Mouse (Mus musculus) lung, adult 18-20 months (tissue): ENCODE data around the gene Elmo3.

Experiments
- DNase-seq, 2 experiments: peaks; one replicate each; pipeline ENCODE4 v3.0.0; 2022; ENCODE audit warnings: mixed read lengths in 2 of 2

Elmo3 gene

DNA sequence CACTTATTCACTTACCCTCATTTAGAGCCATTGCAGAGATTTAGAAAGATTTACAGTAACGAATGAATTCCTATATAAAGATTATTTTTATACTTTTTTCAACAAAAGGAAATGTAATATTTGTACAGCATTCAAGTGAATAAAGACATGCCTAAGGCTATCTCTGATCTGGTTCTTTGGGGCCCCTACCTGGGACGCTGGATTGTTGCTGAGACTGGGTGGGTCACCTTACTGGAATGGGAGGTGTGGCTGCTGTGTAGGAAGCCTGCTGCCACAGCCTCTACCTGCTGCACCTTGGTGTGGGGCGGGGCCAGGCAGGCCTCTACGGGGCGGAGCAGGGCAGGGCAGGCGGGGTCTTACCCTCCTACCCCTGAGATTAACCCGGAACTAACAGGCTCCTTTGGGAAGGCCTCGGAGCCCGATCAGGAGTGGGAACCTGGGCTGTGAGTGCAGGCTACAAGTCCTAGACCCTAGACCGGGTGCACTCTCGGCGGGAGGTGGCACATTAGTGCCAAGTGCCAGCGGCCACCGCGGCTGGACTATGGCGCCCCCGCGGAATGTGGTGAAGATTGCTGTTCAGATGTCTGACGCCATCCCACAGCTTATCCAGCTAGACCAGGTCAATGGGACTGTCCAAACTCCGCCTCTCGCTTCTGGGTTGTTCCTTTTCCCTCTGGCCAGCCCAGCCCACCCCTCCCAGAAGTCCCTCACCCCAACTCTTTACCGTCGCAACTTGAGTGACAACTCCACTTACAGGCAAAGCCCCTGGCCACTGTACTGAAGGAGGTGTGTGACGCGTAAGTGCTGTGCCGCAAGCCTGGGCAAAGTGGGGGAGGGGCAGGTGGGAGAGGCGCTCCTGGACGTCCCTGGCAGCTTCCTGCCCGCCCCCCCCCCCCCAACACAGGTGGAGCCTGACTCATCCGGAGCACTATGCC lies at the start of gene Elmo3:
Elmo3 (plus strand) TSS at position 391 of the 935 bp plus-strand sequence.
- peak; percentile 90 to 93 for DNase-seq

DNA sequence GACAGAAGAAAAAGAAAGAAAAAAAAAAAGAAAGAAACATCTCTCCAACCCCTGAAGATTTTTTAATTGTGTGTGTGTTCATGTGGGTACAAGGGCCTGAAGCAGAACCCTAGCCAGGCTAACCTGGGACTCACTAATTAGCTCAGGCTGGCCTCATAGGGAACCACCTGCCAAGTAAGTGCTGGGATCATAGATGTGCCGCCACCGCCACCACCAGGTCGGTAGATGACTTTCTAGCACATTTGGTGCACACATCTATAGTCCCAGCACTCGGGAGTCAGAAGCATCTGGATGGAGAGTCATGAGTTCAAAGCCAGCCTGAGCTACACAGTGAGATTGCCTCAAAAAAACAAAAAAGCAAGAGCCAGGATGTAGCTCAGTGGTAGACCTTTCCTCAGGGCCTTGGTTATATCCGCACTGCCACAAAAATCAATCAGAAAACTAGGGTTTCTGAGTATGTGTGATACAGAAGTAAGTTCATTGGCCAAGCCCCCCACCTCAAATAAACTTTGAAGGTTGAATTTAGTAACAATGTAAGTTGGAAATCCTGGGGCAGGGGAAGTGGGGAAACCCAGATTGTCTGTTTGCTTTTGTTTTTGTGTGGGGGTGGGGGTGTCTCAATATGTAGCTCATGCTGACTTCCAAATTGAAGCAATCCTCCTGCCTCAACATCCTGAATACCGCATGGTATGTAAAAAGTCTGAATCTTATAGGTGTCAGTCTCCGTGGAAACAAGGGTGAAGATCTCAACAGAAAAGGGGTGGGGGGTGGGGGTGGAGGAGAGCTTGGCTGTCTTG lies 47.9 kb upstream of the Elmo3 start:
- DNase-seq, result no peak

DNA sequence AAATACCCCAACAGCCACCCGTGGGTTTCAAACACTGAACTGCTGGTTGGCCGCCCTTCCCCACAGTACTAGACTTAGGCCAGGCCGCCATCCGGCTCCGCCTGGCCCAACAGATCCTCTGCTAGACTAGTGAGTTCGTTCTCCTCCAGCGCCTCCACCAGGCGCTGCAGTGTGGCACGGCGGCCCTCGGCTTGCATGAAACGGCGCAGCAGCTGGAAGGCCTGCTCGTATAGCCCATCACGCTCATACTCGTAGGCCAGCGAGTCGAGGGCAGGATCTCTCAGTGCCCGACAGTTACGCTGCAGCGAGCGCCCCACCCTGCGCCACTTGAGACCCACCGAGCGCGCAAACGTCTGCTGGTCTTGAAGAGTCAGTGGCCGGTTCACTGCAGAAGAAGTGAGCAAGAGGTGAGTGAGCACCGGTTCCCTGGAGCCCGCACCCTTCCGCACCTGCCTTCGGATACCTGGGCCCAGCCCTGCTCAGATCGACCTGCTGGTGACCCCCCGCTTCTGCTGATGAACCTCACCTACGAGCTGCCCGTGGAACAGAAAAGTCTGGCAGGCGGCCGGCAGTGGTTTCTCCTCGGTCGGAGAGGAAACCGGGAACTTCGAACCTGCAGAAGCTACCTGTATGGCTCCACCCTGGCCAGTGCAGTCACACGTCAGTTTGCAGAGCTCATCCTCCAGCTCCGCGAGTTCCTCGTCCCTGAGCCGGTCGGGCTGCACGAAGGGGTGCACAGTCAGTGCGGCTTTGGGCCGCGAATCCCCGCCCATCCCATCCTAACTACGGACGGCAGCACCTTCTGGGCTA lies 46.3 kb upstream of the Elmo3 start:
- peak in 1 of 2 experiments; percentile 39 for DNase-seq

DNA sequence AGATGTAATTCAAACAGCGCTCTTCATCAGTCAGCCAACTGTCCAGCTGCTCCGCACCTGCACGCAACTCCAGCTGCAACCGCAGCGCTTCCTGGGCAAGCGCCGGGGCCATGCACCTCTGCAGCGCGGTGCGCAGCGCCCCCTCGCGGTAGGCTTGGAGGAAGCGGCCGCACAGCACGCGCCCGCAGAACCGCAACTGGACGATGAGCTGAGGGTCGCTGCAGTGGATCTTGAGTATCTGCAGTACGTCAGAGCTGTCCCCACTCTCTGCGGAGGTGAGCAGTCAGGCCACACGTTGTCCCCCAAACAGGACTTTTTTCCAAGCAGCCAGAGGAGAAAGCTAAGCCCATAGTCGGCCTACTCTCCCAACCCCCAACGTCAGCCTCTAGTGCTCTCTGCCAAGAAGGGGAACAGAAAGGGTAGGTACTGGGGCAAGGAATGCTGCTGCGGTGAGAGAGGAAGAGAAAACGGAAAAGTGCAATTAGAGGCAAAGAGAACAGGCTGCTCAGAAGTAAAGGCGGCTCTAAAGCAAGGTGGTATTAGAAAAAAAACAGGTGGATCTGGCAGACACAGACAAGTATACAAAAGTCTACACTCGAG lies 45.6 kb upstream of the Elmo3 start:
- DNase-seq, result peak; percentile 63 to 69

DNA sequence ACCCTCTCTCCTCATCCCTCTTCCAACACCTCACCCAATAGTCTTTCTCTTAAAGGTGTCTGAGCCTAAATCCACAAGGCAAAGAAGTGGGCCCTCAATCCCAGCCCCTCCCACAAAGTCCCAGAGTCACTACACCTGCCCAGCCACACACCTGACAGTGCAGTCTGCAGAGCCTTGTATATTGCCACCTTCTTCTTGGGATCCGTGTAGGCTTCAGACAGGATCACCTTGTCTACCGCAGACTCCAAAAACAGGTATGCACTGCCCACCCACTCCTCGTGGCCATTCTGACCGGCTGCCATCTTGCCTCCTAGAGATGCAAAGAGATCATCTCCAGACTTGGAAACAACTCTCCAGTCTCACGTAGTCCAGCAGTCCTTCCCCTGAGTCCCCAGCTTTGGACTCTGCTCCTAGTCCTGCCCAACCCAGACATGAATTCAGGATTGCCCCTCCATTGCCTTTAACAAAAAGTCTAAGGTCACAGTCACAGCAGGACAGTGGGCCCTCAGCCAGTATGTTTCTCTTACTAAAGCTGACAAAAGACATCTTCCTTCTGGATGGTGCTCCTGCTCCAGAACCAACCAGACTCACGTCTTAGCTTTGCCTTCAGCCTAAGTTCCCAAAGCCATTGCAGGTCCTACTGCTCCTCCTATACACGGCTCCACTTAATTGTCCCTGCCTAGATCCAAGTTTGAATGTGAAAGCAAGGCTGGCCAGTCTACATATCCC lies 44.9 kb upstream of the Elmo3 start:
- no peak for DNase-seq

DNA sequence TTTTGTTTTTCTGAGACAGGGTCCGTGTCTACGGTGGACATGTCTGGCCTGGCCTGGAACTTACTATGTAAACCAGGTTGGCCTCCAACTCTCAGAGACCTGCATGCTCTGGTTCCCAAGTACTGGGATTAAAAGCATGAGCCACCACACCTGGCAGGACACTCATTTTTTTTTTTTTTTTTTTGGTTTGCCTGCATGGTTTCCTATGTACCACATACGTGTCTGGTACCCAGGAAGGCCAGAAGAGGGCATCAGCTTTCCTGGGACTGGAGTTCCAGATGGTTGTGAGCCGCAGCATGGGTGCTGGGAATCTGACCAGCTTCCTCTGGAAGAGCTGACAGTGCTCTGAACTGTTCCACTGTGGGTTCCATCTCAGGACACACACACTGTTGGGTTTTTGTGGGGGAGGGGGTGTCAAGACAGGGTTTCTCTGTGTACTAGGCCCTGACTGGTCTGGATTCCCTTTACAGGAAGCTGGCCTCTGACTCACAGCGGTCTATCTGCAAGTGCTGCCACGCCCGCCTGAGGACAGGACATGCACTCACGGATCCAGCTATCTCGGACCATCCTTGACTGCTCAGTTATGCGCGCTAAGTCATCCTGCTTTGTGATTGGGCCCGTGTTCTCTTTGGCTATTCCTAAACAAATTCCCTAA lies 43.9 kb upstream of the Elmo3 start:
- DNase-seq, result no peak

DNA sequence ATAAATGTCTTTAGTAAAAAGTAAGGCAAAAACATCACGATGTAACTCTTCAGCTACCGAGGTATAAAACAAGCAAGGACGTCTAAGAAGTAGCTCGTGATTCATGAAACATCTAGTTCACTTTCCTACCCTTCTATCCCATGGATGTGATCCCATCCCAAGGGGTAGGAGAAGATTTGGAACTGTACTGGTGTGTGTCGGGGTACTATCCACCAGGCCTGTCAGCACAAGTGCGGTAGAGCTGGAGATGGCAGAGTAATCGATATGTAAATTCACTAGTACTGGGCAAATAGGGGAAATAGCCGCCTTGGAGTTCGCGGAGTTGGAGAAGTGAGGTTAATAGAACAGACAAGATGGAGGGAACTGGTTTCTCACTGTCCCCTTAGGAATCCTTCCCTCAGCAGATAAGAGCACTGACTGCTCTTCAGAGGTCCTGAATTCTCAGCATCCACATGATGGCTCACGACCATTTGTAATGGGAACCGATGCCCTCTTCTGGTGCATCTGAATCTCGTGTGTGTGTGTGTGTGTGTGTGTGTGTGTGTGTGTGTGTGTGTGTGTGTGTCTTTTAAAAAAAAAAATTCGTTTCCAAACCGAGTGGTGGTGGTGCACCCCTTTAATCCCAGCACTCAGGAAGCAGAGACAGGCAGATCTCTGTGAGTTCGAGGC lies 42.0 kb upstream of the Elmo3 start:
- DNase-seq, result no peak

DNA sequence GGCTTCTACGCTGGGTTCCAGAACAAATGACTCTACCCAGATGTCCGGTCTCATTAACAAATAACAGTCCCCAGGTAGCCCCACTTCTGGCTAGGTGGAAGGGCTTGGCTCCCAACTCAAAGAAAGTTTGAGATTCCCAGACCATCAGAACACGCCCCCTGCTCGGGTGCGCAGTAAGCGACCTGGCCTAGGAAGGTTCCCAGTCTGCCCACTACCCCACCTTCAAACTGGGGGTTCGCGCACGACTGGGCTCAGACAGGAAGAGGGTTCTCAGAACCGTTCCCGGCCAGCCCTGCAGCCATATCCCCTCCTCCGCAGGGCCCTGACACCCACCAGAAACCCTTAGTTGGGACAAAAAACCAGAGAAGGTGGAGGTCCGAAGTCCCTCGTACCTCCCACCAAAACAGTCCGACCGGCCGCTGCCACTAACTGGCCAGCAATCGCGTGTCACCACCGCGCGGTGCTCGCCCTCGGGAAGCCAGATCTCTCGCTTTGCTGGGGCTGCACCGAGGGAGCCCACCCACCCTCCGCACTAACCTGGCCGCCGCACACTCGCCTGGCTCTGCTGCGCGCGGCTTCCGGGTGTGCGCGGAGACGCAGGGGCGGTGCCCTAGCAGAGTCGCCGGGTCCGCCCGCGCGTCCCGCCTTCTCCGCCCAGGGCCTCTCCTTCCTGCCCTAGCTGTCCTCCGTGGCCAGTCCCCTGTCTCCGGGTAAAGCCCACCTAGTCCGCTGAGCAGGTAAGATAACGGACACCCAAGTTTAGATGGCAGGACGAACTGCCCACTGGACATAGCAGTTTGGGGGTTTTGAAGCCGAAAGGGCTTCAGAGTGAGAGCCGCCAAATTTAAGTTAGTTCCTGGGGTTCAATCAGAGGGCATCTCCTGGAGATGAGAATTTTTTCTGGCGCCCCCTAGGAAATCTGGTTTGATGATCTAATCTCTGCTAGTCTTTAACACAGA lies 41.1 kb upstream of the Elmo3 start, which contains the start of the genes Tradd and Fbxl8:
Tradd (minus strand) TSS at position 586 of the 959 bp plus-strand sequence.
Fbxl8 (plus strand) TSS at position 625 of the 959 bp plus-strand sequence.
- peak; percentile 81 to 84 for DNase-seq

DNA sequence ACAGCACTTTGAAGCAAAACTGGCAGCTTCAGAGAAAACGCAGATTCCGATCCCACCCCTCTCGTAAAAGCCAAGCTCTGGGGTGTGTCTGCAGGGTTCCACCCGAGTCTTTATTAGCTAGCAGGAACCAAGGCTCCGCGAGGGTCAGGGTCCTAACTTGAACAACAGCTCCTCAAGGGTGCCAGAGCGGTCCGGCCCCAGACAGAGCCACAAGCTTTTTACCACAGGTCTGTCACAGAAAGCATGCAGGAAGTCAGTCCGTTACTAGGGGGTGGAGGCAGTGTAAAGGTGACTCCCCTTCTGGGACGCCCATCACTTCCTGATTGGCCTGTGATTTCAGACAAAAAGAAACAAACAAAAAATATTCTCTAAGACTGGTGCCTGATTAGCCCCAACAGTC lies 40.3 kb upstream of the Elmo3 start:
- DNase-seq, result peak; percentile 50 to 68

DNA sequence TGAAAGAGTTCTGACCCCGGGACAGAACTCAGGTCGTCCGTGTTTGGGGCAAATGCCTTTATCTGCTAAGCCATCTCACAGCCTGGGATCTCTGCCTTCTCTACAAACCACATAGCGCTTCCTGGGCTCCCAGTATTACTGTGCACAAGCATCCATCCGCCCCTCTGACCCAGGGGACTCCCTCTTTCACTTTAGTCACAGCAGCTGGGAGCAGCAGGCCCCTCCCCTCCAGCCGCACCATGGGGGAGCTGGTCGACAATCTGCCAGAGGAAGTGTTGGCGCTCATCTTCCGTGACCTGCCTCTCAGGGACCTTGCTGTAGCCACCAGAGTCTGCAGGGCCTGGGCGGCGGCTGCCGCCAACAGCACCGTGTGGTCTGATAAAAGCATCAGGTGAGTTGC lies 38.6 kb upstream of the Elmo3 start:
- no peak for DNase-seq

DNA sequence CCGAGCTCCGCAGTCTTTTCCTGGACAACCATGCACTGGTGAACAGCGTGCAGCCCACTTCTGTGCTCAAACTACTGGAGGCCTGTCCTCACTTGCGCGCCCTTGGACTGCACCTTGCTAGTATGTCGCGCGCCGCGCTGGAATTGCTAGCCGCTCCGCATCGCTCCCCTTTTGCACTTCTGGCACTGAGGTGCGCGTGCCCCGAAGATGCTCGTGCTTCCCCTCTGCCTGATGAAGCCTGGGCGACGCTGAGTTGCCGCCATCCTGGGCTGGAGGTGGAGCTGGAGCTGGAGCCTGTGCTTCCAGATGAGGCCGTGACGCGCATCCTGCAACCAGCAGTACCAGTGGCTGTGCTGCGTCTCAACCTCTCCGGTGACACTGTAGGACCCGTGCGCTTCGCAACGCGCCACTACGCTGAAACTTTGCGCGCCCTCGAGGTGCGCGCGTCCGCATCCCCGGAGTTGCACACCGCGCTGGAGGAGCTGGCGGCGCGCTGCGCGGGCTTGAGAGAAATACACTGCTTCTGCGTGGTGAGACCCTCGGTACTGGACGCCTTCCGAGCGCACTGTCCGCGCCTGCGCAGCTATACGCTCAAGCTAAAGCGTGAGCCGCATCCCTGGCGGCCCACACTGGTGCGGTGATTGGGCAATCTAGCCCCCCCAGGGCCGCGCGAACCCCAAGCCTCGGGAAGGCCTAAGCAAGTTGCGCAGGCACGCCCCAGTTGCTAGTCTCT lies 36.9 kb upstream of the Elmo3 start:
- DNase-seq, result peak in 1 of 2 experiments; percentile 35

DNA sequence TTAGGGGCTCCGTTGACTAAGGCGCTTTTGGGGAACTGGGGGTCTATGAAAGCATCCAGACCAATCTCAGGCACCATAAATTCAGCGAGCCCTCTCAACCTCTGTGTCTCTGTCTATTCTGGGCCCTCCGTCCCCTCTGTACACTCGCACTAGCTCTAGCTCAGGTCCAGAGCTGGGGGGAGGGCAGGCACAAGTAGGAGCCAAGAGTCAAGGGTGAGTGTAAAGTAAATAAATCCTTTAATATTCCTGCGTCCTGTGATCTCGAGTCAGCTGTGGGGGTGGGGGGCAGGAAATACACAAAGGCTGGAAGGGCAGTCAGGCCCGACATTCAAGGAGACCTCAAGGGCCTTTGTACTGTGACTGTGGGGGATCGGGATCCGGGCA lies 36.3 kb upstream of the Elmo3 start:
- peak; percentile 75 to 80 for DNase-seq

DNA sequence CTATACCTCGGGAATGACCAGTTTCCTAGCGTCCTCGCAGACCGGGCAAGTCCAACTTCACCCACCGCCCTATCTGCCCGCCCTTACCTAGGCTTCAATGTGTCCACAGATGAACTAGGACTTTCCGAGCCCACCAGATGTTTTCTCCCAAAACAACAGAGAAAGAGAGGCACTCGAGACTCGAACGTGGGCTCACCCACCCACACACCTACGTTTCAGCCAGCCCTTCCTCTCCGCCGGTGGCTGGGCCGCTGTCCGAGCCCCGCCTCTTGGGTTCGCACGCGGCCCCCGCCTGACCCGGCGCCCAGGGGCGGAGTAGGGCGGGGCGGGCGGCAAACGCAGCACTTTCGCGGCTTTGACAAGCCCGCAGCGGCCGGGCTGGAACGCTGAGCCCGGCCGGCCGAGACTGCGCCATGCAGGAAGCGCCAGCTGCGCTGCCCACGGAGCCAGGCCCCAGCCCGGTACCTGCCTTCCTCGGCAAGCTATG lies 35.9 kb upstream of the Elmo3 start, which contains the start of gene Hsf4:
Hsf4 (plus strand) TSS at position 341 of the 487 bp plus-strand sequence.
- DNase-seq, result peak; percentile 83 to 86

DNA sequence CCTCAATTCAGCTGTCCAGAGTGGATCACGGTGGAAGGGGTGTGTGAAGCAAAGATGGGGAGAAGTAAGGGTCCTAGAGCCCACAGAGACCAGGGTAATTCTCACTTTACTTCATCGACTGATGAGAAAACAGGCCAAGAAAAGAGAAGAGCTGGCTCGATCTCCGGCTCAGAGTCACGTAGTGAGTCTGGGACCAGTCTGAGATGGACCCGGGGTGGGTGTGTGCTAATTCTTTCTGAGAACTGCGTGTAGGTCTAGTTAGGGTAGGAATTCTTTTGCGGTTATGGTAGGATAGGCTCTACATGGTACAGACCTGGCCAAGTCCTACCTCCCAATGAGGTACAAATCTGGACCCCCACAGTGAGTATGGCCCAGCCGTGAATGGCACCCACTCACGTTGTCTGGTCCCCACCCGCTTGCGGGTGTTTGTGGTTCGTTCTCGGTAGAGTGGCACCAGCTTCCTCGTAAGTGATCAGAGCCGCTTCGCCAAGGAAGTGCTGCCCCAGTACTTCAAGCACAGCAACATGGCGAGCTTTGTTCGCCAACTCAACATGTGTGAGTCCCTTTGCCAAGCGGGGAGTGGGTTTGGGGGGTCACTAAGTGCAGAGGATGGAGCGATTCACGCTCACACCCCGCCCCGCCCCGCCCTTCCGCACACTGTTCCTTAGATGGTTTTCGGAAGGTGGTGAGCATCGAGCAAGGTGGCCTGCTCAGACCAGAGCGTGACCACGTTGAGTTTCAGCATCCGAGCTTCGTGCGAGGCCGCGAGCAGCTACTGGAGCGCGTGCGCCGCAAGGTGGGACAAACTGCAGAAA lies 35.1 kb upstream of the Elmo3 start:
- DNase-seq, result no peak

DNA sequence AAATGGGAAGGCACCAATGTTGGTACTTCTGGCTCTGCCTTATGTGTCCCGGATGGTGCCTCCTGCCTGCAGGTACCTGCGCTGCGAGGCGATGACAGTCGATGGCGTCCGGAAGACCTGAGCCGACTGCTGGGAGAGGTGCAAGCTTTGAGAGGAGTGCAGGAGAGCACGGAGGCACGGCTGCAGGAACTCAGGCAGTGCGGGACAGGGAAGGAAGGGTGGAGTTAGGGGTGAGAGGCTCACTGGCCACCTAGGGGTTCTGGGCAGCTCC lies 34.5 kb upstream of the Elmo3 start:
- no peak for DNase-seq

DNA sequence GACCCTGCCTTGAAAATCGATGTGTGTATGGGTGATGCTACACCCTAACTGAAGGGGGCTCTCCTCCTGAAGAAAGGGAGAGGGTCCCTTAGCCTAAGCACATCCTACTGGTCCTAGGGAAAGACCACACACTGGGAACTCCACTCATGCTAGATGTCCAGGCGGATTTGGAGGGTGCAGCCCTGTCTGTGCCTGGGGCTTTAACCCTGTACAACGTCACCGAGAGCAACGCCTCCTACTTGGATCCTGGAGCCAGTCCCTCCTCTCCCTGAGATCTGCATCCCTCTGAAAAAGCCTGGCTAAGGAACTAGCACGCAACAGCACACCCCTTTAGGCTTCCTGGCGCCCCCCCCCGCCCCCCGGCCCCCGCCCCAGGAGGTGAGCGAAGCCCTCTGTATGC lies 30.0 kb upstream of the Elmo3 start:
- DNase-seq, result no peak

DNA sequence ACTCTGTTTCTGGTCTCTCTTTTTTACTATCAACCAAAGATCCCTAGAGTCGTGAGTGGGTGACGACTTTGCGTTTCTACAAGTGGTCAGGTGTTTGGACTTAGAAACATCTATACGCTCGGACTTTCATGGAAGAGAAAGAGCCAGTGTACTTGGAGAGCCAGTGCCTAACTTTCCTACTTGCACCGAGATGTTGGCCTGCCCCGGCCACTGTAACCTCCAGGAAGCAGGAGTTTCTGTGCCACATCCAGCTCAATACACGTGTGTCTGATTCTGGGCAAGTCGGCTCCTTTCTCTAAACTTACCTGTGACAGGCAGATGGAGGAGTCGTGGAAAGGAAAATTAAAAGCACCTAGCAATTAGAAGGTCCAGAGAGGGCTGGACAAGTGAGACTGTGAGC lies 29.6 kb upstream of the Elmo3 start, which contains the start of gene Nol3:
Nol3 (plus strand) TSS at position 301 of the 400 bp plus-strand sequence.
- DNase-seq, result no peak
